Mouse (Mus musculus) liver, embryonic 13.5 days (tissue): ENCODE measurements around the gene Serpina1a. TPM values are rescaled to one million over a fixed set of nuclear protein-coding genes. Genes with fewer than 3 reads are reported as not detected.
A peak's percentile ranks its signal among the peaks of the same experiment; 100 is the strongest.
"Not testable (repeated sequence)": the region's sequence is repeated elsewhere in the genome, so short reads cannot be mapped to it uniquely, and the experiment has no call there.

ENCODE experiments used
- ATAC-seq: fragments of 200-750 bp; cut with Nextera tagmentation; 2 replicates; pipeline ENCODE4 v1.8.0; 2017; ENCODE audit warnings: low read depth, mild to moderate bottlenecking, moderate number of reproducible peaks, moderate library complexity
- DNase-seq: peaks from one replicate; pipeline ENCODE4 v3.0.0; 2022
- H3K27ac ChIP-seq: fragments of 300-500 bp; sonication (generic); 2 replicates; pipeline ENCODE4 v1.5.1; 2015; ENCODE audit warnings: moderate library complexity, mild to moderate bottlenecking, inconsistent platforms
- H3K27me3 ChIP-seq: fragments of 300-500 bp; sonication (generic); 2 replicates; pipeline ENCODE4 v1.6.1; 2015; ENCODE audit warnings: mild to moderate bottlenecking, inconsistent platforms
- H3K36me3 ChIP-seq: fragments of 300-500 bp; sonication (generic); 2 replicates; pipeline ENCODE4 v1.6.1; 2015; ENCODE audit warnings: mild to moderate bottlenecking, inconsistent platforms
- H3K4me1 ChIP-seq: fragments of 300-500 bp; sonication (generic); replicated peaks from 2 replicates; pipeline ENCODE4 v1.6.1; 2015; ENCODE audit warnings: inconsistent platforms
- H3K4me2 ChIP-seq: fragments of 300-500 bp; sonication (generic); 2 replicates; pipeline ENCODE4 v1.6.1; 2015; ENCODE audit warnings: inconsistent platforms, mild to moderate bottlenecking, moderate library complexity
- H3K4me3 ChIP-seq: fragments of 300-500 bp; sonication (generic); replicated peaks from 2 replicates; pipeline ENCODE4 v1.5.1; 2015; ENCODE audit warnings: mild to moderate bottlenecking, inconsistent platforms
- H3K9ac ChIP-seq: fragments of 300-500 bp; sonication (generic); 2 replicates; pipeline ENCODE4 v1.6.1; 2015; ENCODE audit warnings: mild to moderate bottlenecking, inconsistent platforms
- H3K9me3 ChIP-seq: fragments of 300-500 bp; sonication (generic); replicated peaks from 2 replicates; pipeline ENCODE4 v1.6.1; 2016; ENCODE audit warnings: inconsistent platforms
- WGBS: fragments of 180-500 bp; shearing (Covaris S2); methylation state at CpG from one replicate; pipeline ENCODE4 v1.1.7; 2015; ENCODE audit not compliant: insufficient replicate concordance; 5-methylcytosine and 5-hydroxymethylcytosine counted together
- polyA plus RNA-seq: library from polyadenylated mRNA; unstranded; fragments of >200 nt; fragmentation: Nextera tagmentation; extraction: Ambion mirVana; gene quantifications from 2 replicates; pipeline ENCODE4 v1.2.1, GENCODE M21; 2015

Gene Serpina1a
- 280 and 331 TPM in 2 replicates for polyA plus RNA-seq

- Histone ChIP-seq H3K4me2 (peak within 1 kb of the TSS; percentile 46), H3K4me3 (peak within 1 kb of the TSS; percentile 41)
- not testable (repeated sequence) for H3K36me3 ChIP-seq, H3K9me3 ChIP-seq, H3K27me3 ChIP-seq, H3K4me1 ChIP-seq, H3K9ac ChIP-seq, DNase-seq, H3K27ac ChIP-seq
- 49% methylated on average over 9 of the region's 9 CpGs for WGBS
- peak; percentile 53; the same call in 1 of the 2 replicates for ATAC-seq
Observed at GRCm38 (mm10) chr12:103863101-103863974, at the start of gene Serpina1a. Serpina1a (minus strand) TSS chr12:103863562.

GRCm38 (mm10) chr12:103909181-103909580, 45.8 kb upstream of the Serpina1a start:
- 87% methylated on average over 12 of the region's 16 CpGs for WGBS
- not testable (repeated sequence) for H3K27me3 ChIP-seq, H3K9me3 ChIP-seq, H3K27ac ChIP-seq, DNase-seq, H3K4me3 ChIP-seq, H3K4me1 ChIP-seq, H3K36me3 ChIP-seq, H3K9ac ChIP-seq, ATAC-seq, H3K4me2 ChIP-seq

GRCm38 (mm10) chr12:103907746-103908145, 44.4 kb upstream of the Serpina1a start:
- ATAC-seq, DNase-seq, H3K27me3 ChIP-seq, H3K9ac ChIP-seq, H3K9me3 ChIP-seq, H3K36me3 ChIP-seq, H3K4me2 ChIP-seq, H3K4me1 ChIP-seq, H3K27ac ChIP-seq, H3K4me3 ChIP-seq: not testable (repeated sequence)
- WGBS: 19% methylated on average over 1 of the region's 1 CpGs

- 0 out of 2 replicates have a peak within 1 kb of the TSS, but pooled peaks have one; percentile 4 for H3K4me3 ChIP-seq
- not testable (repeated sequence) for DNase-seq, H3K4me1 ChIP-seq, H3K36me3 ChIP-seq, H3K9me3 ChIP-seq, H3K27me3 ChIP-seq, H3K9ac ChIP-seq, ATAC-seq, H3K27ac ChIP-seq
- peak within 1 kb of the TSS; percentile 34; the same call in 1 of the 2 replicates for H3K4me2 ChIP-seq
- 39% methylated on average over 4 of the region's 4 CpGs for WGBS
Observed at GRCm38 (mm10) chr12:103904837-103905340, 41.5 kb upstream of the Serpina1a start, which contains the start of gene Serpina1c. Serpina1c (minus strand) TSS chr12:103904887.

GRCm38 (mm10) chr12:103901929-103902328, 38.6 kb upstream of the Serpina1a start:
- not testable (repeated sequence) for H3K27ac ChIP-seq, H3K27me3 ChIP-seq, H3K9me3 ChIP-seq, ATAC-seq, DNase-seq, H3K9ac ChIP-seq, H3K36me3 ChIP-seq, H3K4me1 ChIP-seq, H3K4me3 ChIP-seq
- WGBS: 68% methylated on average over 3 of the region's 3 CpGs
- peak overlapping the region; percentile 6 for H3K4me2 ChIP-seq

- H3K36me3 ChIP-seq, H3K4me1 ChIP-seq, H3K27ac ChIP-seq, H3K9ac ChIP-seq, DNase-seq, H3K4me2 ChIP-seq, H3K4me3 ChIP-seq, H3K9me3 ChIP-seq, H3K27me3 ChIP-seq, ATAC-seq: not testable (repeated sequence)
- WGBS: 32% methylated on average over 1 of the region's 1 CpGs
Observed at GRCm38 (mm10) chr12:103866873-103867272, 3.5 kb upstream of the Serpina1a start.

GRCm38 (mm10) chr12:103860976-103861375, 2.4 kb downstream of the Serpina1a start:
- WGBS: 38% methylated on average over 3 of the region's 3 CpGs
- Histone ChIP-seq H3K27me3 (no peaks in the 10 kb centered on the region), H3K4me3 (no peak overlapping the region), H3K9ac (no peak overlapping the region), H3K4me1 (no peaks in the 10 kb centered on the region; the same call in 1 of the 2 replicates), H3K4me2 (peak overlapping the region; percentile 38), H3K9me3 (no peaks in the 10 kb centered on the region), H3K27ac (no peak overlapping the region), H3K36me3 (no peaks in the 10 kb centered on the region)
- DNase-seq (no peak), ATAC-seq (no peak)

GRCm38 (mm10) chr12:103860571-103860970, 2.8 kb downstream of the Serpina1a start:
- not testable (repeated sequence) for H3K4me3 ChIP-seq, H3K4me1 ChIP-seq, ATAC-seq, DNase-seq, H3K36me3 ChIP-seq, H3K27ac ChIP-seq, H3K9ac ChIP-seq, H3K27me3 ChIP-seq, H3K9me3 ChIP-seq
- WGBS: 53% methylated on average over 3 of the region's 4 CpGs
- peak overlapping the region; percentile 38 for H3K4me2 ChIP-seq

- not testable (repeated sequence) for H3K4me2 ChIP-seq, H3K9ac ChIP-seq, H3K27me3 ChIP-seq, H3K4me1 ChIP-seq, H3K27ac ChIP-seq, H3K9me3 ChIP-seq, H3K36me3 ChIP-seq, H3K4me3 ChIP-seq, ATAC-seq, DNase-seq
- WGBS: 33% methylated on average over 3 of the region's 3 CpGs
Observed at GRCm38 (mm10) chr12:103859584-103859983, 3.8 kb downstream of the Serpina1a start.

- ATAC-seq, DNase-seq, H3K9ac ChIP-seq, H3K27ac ChIP-seq, H3K36me3 ChIP-seq, H3K4me3 ChIP-seq, H3K27me3 ChIP-seq, H3K4me1 ChIP-seq, H3K4me2 ChIP-seq, H3K9me3 ChIP-seq: not testable (repeated sequence)
- 72% methylated on average over 2 of the region's 2 CpGs for WGBS
Observed at GRCm38 (mm10) chr12:103853032-103853431, 10.3 kb downstream of the Serpina1a start.

GRCm38 (mm10) chr12:103830273-103830672, 33.1 kb downstream of the Serpina1a start, which contains the start of gene Serpina1b:
Serpina1b (minus strand) TSS chr12:103830373.
- not testable (repeated sequence) for H3K27me3 ChIP-seq, H3K4me1 ChIP-seq, H3K4me2 ChIP-seq, H3K9me3 ChIP-seq, H3K36me3 ChIP-seq, H3K9ac ChIP-seq, DNase-seq, H3K27ac ChIP-seq, H3K4me3 ChIP-seq, ATAC-seq
- WGBS: 52% methylated on average over 4 of the region's 4 CpGs
